Mouse (Mus musculus) cerebral cortex, adult 2 months (tissue): ENCODE measurements around the gene Gm17359.

Experiments
- WGBS: fragments of 180-500 bp; shearing (Covaris S2); methylation state at CpG from one replicate; pipeline ENCODE4 v1.1.7; 2018; 5-methylcytosine and 5-hydroxymethylcytosine counted together

Gene Gm17359

GRCm38 (mm10) chr3:79484286-79485063 lies 148.0 kb downstream of the Gm17359 start:
- WGBS = 81% methylated on average over 16 of the region's 16 CpGs

GRCm38 (mm10) chr3:79488025-79488424 lies 151.6 kb downstream of the Gm17359 start:
- 98% methylated on average over 7 of the region's 7 CpGs for WGBS

- 71% methylated on average over 5 of the region's 5 CpGs for WGBS
Measured at GRCm38 (mm10) chr3:79490102-79490501, 153.6 kb downstream of the Gm17359 start.

- 82% methylated on average over 3 of the region's 3 CpGs for whole genome bisulfite sequencing
Measured at GRCm38 (mm10) chr3:79491614-79492013, 155.2 kb downstream of the Gm17359 start.

GRCm38 (mm10) chr3:79493064-79493463 lies 156.6 kb downstream of the Gm17359 start:
- 97% methylated on average over 10 of the region's 10 CpGs for WGBS

GRCm38 (mm10) chr3:79494028-79494427 lies 157.6 kb downstream of the Gm17359 start:
- WGBS = 75% methylated on average over 8 of the region's 8 CpGs

GRCm38 (mm10) chr3:79495151-79495550 lies 158.7 kb downstream of the Gm17359 start:
- WGBS = 53% methylated on average over 7 of the region's 7 CpGs

GRCm38 (mm10) chr3:79496668-79497067 lies 160.2 kb downstream of the Gm17359 start:
- WGBS = 74% methylated on average over 6 of the region's 6 CpGs

- 61% methylated on average over 10 of the region's 10 CpGs for WGBS
Measured at GRCm38 (mm10) chr3:79500279-79500678, 163.8 kb downstream of the Gm17359 start.

- 83% methylated on average over 2 of the region's 2 CpGs for WGBS
Measured at GRCm38 (mm10) chr3:79501166-79501728, 164.8 kb downstream of the Gm17359 start.
